Mouse (Mus musculus) ES-E14 (cell line): ENCODE measurements at regions not wholly inside any gene's neighbourhood (a gene's known extent, or its start where the extent isn't known, plus 50 kb on each side); places are given as distances from the start of the nearest gene placed in this dataset.

ENCODE experiments used
- CHD2 ChIP-seq: IDR thresholded peaks from 2 replicates; pipeline ENCODE4 v1.6.1; 2014; ENCODE audit warnings: mild to moderate bottlenecking, low read depth, low read length, inconsistent platforms
- HCFC1 ChIP-seq: IDR thresholded peaks from 2 replicates; pipeline ENCODE4 v1.6.1; 2012; ENCODE audit warnings: low read length, inconsistent platforms, borderline replicate concordance; ENCODE audit not compliant: insufficient read depth
- ZC3H11A ChIP-seq: IDR thresholded peaks from 2 replicates; pipeline ENCODE4 v1.6.1; 2012; ENCODE audit warnings: low read depth, mild to moderate bottlenecking, inconsistent platforms, low read length, borderline replicate concordance
- ZNF384 ChIP-seq: IDR thresholded peaks from 2 replicates; pipeline ENCODE4 v1.6.1; 2012; ENCODE audit warnings: low read depth, low read length, inconsistent platforms

DNA sequence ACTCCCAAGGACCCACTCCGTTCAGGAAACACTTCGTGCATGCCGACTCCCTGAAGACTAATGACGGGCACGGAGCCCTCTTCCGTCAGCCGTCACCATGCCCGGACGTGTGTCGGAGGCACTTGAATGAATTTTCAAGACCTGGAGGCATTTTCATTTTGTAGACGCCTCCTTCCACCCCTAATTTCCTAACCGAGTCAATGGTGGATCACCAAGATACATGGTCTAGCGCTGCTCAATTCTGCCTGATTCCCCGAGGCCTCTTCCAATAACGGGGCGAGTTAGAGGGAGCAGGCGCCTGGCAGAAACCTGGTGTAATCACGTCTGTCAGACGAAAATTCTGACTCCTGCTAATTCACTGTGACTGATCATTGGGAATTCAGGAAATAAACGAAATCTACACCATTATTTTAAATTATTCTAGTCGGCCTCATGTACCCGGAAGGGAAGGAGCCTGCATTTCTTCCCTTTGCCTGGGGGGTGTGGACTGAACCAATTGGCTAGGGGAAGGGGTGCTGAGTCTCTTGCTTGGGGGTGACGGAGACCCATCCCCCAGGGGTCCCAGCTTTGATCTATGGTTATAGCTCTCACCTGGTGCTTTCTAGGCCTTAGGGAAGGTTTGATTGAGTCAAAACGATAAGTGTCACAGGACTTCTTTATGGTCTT is 349.4 kb upstream of the Kazn start:
- TF ChIP-seq HCFC1 (no peak), CHD2 (no peak), ZNF384 (no peak), ZC3H11A (no peak)
